Mouse (Mus musculus) limb, embryonic 10.5 days (tissue): ENCODE results near the gene Lhx5. TPM values are rescaled to one million over a fixed set of nuclear protein-coding genes. Genes with fewer than 3 reads are reported as not detected.

Experiments used
- DNase-seq: peaks from one replicate; pipeline ENCODE4 v3.0.0-alpha.2; 2017; ENCODE audit warnings: low spot score
- H3K27ac ChIP-seq: fragments of 300-500 bp; sonication (generic); 2 replicates; pipeline ENCODE4 v1.5.1; 2016; ENCODE audit warnings: mild to moderate bottlenecking
- H3K27me3 ChIP-seq: fragments of 300-500 bp; sonication (generic); 2 replicates; pipeline ENCODE4 v1.6.1; 2016; ENCODE audit warnings: low read depth, mild to moderate bottlenecking; ENCODE audit not compliant: poor library complexity, severe bottlenecking
- H3K36me3 ChIP-seq: fragments of 300-500 bp; sonication (generic); 2 replicates; pipeline ENCODE4 v1.6.1; 2016; ENCODE audit warnings: mild to moderate bottlenecking, moderate library complexity
- H3K4me1 ChIP-seq: fragments of 300-500 bp; sonication (generic); 2 replicates; pipeline ENCODE4 v1.6.1; 2016
- H3K4me3 ChIP-seq: fragments of 300-500 bp; sonication (generic); 2 replicates; pipeline ENCODE4 v1.5.1; 2016; ENCODE audit warnings: mild to moderate bottlenecking, moderate library complexity
- H3K9me3 ChIP-seq: fragments of 300-500 bp; sonication (generic); replicated peaks from 2 replicates; pipeline ENCODE4 v1.6.1; 2016; ENCODE audit warnings: mild to moderate bottlenecking
- WGBS: fragments of 180-500 bp; shearing (Covaris S2); methylation state at CpG from one replicate; pipeline ENCODE4 v1.1.7; 2016; 5-methylcytosine and 5-hydroxymethylcytosine counted together
- polyA plus RNA-seq: library from polyadenylated mRNA; unstranded; fragments of >200 nt; fragmentation: Nextera tagmentation; extraction: Ambion mirVana; gene quantifications from 2 replicates; pipeline ENCODE4 v1.2.1, GENCODE M21; 2016

Gene Lhx5
- polyA plus RNA-seq, result not detected in 2 replicates

GRCm38 (mm10) chr5:120431649-120432485, at the start of gene Lhx5:
TSS of gene Lhx5 (plus strand) at chr5:120431699.
- Histone ChIP-seq H3K27me3 (peaks cover 100% of the 10 kb centered on the region), H3K27ac (no peak within 1 kb of the TSS), H3K9me3 (no peaks in the 10 kb centered on the region), H3K4me1 (peaks cover 26% of the 10 kb centered on the region), H3K4me3 (peak within 1 kb of the TSS; percentile 29; the same call in 1 of the 2 replicates), H3K36me3 (no peaks in the 10 kb centered on the region)
- WGBS, result under 1% methylated on average over 69 of the region's 69 CpGs
- DNase-seq, result peak; percentile 62

GRCm38 (mm10) chr5:120386361-120386760, 45.1 kb upstream of the Lhx5 start:
- H3K4me3 ChIP-seq, result no peak overlapping the region
- H3K4me1 ChIP-seq, result no peaks in the 10 kb centered on the region
- H3K9me3 ChIP-seq, result no peaks in the 10 kb centered on the region
- H3K27me3 ChIP-seq, result peaks cover 34% of the 10 kb centered on the region
- WGBS, result 84% methylated on average over 4 of the region's 4 CpGs
- H3K27ac ChIP-seq, result no peak overlapping the region
- no peak for DNase-seq
- no peaks in the 10 kb centered on the region for H3K36me3 ChIP-seq

- Histone ChIP-seq H3K27me3 (peaks cover 35% of the 10 kb centered on the region), H3K9me3 (no peaks in the 10 kb centered on the region)
- 58% methylated on average over 9 of the region's 9 CpGs for WGBS
Measured at GRCm38 (mm10) chr5:120388765-120389164, 42.7 kb upstream of the Lhx5 start.

GRCm38 (mm10) chr5:120389973-120390372, 41.5 kb upstream of the Lhx5 start:
- Histone ChIP-seq H3K27ac (no peak overlapping the region), H3K27me3 (peaks cover 47% of the 10 kb centered on the region), H3K4me3 (no peak overlapping the region), H3K36me3 (no peaks in the 10 kb centered on the region), H3K9me3 (no peaks in the 10 kb centered on the region), H3K4me1 (peaks cover 9% of the 10 kb centered on the region)
- 89% methylated on average over 2 of the region's 2 CpGs for WGBS
- DNase-seq, result no peak

More at GRCm38 (mm10) chr5:120388765-120389164, 42.7 kb upstream of the Lhx5 start:
- Histone ChIP-seq H3K27ac (no peak overlapping the region), H3K4me3 (no peak overlapping the region), H3K36me3 (no peaks in the 10 kb centered on the region), H3K4me1 (peaks cover 1% of the 10 kb centered on the region)
- DNase-seq, result no peak

- WGBS, result 22% methylated on average over 25 of the region's 25 CpGs
- no peaks in the 10 kb centered on the region for H3K36me3 ChIP-seq
- peaks cover 19% of the 10 kb centered on the region for H3K4me1 ChIP-seq
- H3K4me3 ChIP-seq, result no peak overlapping the region
- H3K27me3 ChIP-seq, result peaks cover 81% of the 10 kb centered on the region
- no peaks in the 10 kb centered on the region for H3K9me3 ChIP-seq
- DNase-seq, result no peak
- H3K27ac ChIP-seq, result no peak overlapping the region
Measured at GRCm38 (mm10) chr5:120393871-120394667, 37.4 kb upstream of the Lhx5 start.

- H3K9me3 ChIP-seq, result no peaks in the 10 kb centered on the region
- peaks cover 19% of the 10 kb centered on the region for H3K4me1 ChIP-seq
- H3K27me3 ChIP-seq, result peaks cover 93% of the 10 kb centered on the region
- WGBS, result under 1% methylated on average over 13 of the region's 13 CpGs
- peak; percentile 36 for DNase-seq
- no peaks in the 10 kb centered on the region for H3K36me3 ChIP-seq
- no peak overlapping the region for H3K27ac ChIP-seq
- peak overlapping the region; percentile 24; the same call in 1 of the 2 replicates for H3K4me3 ChIP-seq
Measured at GRCm38 (mm10) chr5:120397988-120398387, 33.5 kb upstream of the Lhx5 start.

GRCm38 (mm10) chr5:120404831-120405591, 26.5 kb upstream of the Lhx5 start:
- 79% methylated on average over 12 of the region's 12 CpGs for WGBS
- no peaks in the 10 kb centered on the region for H3K9me3 ChIP-seq

GRCm38 (mm10) chr5:120408933-120409332, 22.6 kb upstream of the Lhx5 start:
- Histone ChIP-seq H3K27me3 (peaks cover 60% of the 10 kb centered on the region), H3K27ac (no peak overlapping the region), H3K4me3 (no peak overlapping the region), H3K4me1 (peaks cover 10% of the 10 kb centered on the region; the same call in 1 of the 2 replicates), H3K9me3 (no peaks in the 10 kb centered on the region), H3K36me3 (no peaks in the 10 kb centered on the region)
- 79% methylated on average over 14 of the region's 14 CpGs for whole genome bisulfite sequencing
- DNase-seq, result no peak

More at GRCm38 (mm10) chr5:120404831-120405591, 26.5 kb upstream of the Lhx5 start:
- Histone ChIP-seq H3K4me3 (no peak overlapping the region), H3K27me3 (peaks cover 58% of the 10 kb centered on the region), H3K4me1 (peaks cover 8% of the 10 kb centered on the region; the same call in 1 of the 2 replicates), H3K36me3 (no peaks in the 10 kb centered on the region), H3K27ac (no peak overlapping the region)
- DNase-seq, result no peak

GRCm38 (mm10) chr5:120409385-120410378, 21.8 kb upstream of the Lhx5 start:
- peaks cover 65% of the 10 kb centered on the region for H3K27me3 ChIP-seq
- H3K4me1 ChIP-seq, result peaks cover 10% of the 10 kb centered on the region; the same call in 1 of the 2 replicates
- no peaks in the 10 kb centered on the region for H3K9me3 ChIP-seq
- no peak overlapping the region for H3K27ac ChIP-seq
- no peak for DNase-seq
- H3K4me3 ChIP-seq, result peak overlapping the region; percentile 8; the same call in 1 of the 2 replicates
- WGBS, result 3% methylated on average over 41 of the region's 41 CpGs
- no peaks in the 10 kb centered on the region for H3K36me3 ChIP-seq

GRCm38 (mm10) chr5:120413436-120413835, 18.1 kb upstream of the Lhx5 start:
- Histone ChIP-seq H3K36me3 (no peaks in the 10 kb centered on the region), H3K27ac (no peak overlapping the region), H3K4me3 (no peak overlapping the region), H3K27me3 (peaks cover 74% of the 10 kb centered on the region), H3K4me1 (peaks cover 10% of the 10 kb centered on the region; the same call in 1 of the 2 replicates), H3K9me3 (no peaks in the 10 kb centered on the region)
- 82% methylated on average over 6 of the region's 6 CpGs for WGBS
- no peak for DNase-seq

GRCm38 (mm10) chr5:120420106-120420505, 11.4 kb upstream of the Lhx5 start:
- H3K27me3 ChIP-seq, result peaks cover 78% of the 10 kb centered on the region
- H3K36me3 ChIP-seq, result no peaks in the 10 kb centered on the region
- WGBS, result 89% methylated on average over 8 of the region's 8 CpGs

More at GRCm38 (mm10) chr5:120420106-120420505, 11.4 kb upstream of the Lhx5 start:
- Histone ChIP-seq H3K9me3 (no peaks in the 10 kb centered on the region), H3K4me3 (no peak overlapping the region), H3K27ac (no peak overlapping the region), H3K4me1 (no peaks in the 10 kb centered on the region)
- no peak for DNase-seq
